In the genomic region with DNA sequence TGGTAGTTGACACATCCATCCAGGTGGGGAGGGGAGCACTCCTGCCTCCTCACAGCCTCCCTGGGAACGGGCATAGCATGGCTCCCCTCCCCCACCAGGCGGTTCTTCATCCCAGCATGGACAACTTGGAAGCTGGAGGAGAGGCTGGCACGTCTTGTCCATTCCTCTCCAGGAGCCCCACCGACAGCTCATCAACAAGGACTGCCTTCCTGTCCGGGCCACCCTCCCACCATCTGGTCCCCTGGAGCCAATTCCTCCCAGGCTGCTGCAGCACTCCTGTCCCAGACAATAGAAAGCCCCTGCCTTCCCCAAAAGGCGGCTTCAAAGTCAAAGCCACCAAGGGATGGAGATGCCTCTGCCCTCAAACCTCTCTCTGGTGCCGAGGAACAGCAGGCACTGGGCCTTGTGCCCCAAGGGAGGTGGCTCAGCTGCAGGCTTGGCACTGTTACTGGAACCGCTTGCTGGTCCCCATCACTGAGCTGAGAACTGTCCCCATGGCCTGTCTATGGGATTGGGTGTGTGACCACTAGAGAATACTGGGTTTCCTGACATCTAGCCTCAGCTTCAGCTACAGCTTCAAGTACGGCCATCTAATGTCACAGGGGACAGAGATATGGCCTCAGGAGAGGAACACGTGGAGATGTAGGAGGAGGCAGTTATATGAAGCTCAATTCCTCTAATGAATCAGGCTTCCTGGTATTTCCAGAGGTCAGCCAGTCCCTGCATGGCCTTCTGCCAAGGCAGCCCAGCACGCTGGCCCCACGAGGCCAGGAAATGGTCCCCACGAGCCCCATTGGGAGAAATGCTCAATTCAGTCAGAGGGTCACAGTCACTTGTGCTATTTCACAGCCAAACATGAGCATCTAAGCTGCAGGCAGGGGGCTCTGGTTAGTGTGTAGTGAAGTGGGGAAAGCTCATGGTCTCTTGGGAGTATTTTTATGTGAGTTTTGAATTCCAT, we compare ENCODE assay signal across 9 mouse cellular contexts. TPM values are rescaled to one million over a fixed set of nuclear protein-coding genes. Genes with fewer than 3 reads are reported as not detected.
DNase-seq lines count a peak whose midpoint lies in the region; ATAC-seq and TF ChIP-seq lines count a peak whose summit lies in the region.
"Had no signal": no experiment of that assay in that cellular context is flagged by ENCODE, and none has a peak within 500 bp of the region (broad histone marks: within the 10 kb centered on the region; RNA-seq: fewer than 3 reads in every experiment).

No protein-coding gene starts in this region.

- peak; percentile 24; the same call in 1 of the 2 replicates for ATAC-seq in kidney, embryonic 16.5 days (ENCODE audit: low FRiP score, low TSS enrichment)

- H3K4me1 ChIP-seq in cortical plate, adult 2 months (ENCODE audit: control insufficient read depth, insufficient read depth, low read length) = peaks cover 30% of the 10 kb centered on the region
- H3K4me1 ChIP-seq in kidney, embryonic 16.5 days (ENCODE audit: insufficient read depth, low read length) = peaks cover 28% of the 10 kb centered on the region

- WGBS in kidney, embryonic 16.5 days = 64% methylated on average over 13 of the region's 13 CpGs

- no peak overlapping the region for H3K4me3 ChIP-seq in cortical plate, adult 2 months (ENCODE audit: insufficient read depth, low read length)
- no peak overlapping the region for H3K4me3 ChIP-seq in kidney, embryonic 16.5 days (ENCODE audit: low read length)

- peak overlapping the region; percentile 13; the same call in 1 of the 2 replicates for H3K9ac ChIP-seq in kidney, embryonic 16.5 days (replicated peaks; ENCODE audit: low read length)
- H3K9ac ChIP-seq: liver, embryonic 14.5 days had no signal

- peak; percentile 47 for DNase-seq in gastrocnemius, postnatal 10 days
- no peak for DNase-seq in gastrocnemius, adult 18-20 months (ENCODE audit: low spot score)
- DNase-seq in Muller cell, postnatal 12 days (ENCODE audit: inconsistent ontology term) = peak; percentile 73
- no peak for DNase-seq in frontal cortex, postnatal 10 days (ENCODE audit: low spot score in 2 of 2)
- no peak for DNase-seq in ovary, adult 18-20 months (ENCODE audit: low spot score)
- no peak for DNase-seq in right cerebral cortex, adult 18-20 months

- H3K27ac ChIP-seq in cortical plate, adult 2 months (ENCODE audit: insufficient read depth, low read length) = peak overlapping the region; percentile 37
- H3K27ac ChIP-seq in kidney, embryonic 16.5 days (ENCODE audit: low read length) = peak overlapping the region; percentile 86
- H3K27ac ChIP-seq: liver, embryonic 14.5 days had no signal

- TF ChIP-seq POLR2A in cortical plate, adult 2 months (IDR thresholded peaks at IDR 0.05; ENCODE audit: extremely low read depth, insufficient read depth, low read length) = no peak

- no peak overlapping the region for H3K4me2 ChIP-seq in kidney, embryonic 16.5 days (replicated peaks; ENCODE audit: low read depth, low read length)

- TF ChIP-seq CTCF in cortical plate, adult 2 months (IDR thresholded peaks at IDR 0.05; ENCODE audit: extremely low read depth, insufficient read depth, low read length) = no peak

- H3K27me3 ChIP-seq in kidney, embryonic 16.5 days (ENCODE audit: insufficient read depth, low read length) = no peaks in the 10 kb centered on the region

- H3K9me3 ChIP-seq in kidney, embryonic 16.5 days (ENCODE audit: low read length) = no peaks in the 10 kb centered on the region

- H3K36me3 ChIP-seq in kidney, embryonic 16.5 days (ENCODE audit: insufficient read depth, low read length) = peaks cover 5% of the 10 kb centered on the region; the same call in 1 of the 2 replicates

RNA-seq across cellular contexts. Expression of gene Capn7, which starts 48.2 kb away (rescaled TPM):
- total RNA-seq in gastrocnemius, postnatal 10 days (2021) = 10 to 100 TPM; 28.0 to 31.1 TPM
- 10 to 100 TPM; 27.2 to 30.2 TPM for total RNA-seq in gastrocnemius, adult 18-20 months (2021)
- polyA plus RNA-seq in cortical plate, adult 2 months (2012; rRNA removed) = 31.2 and 32.4 TPM in 2 replicates
- 45.0 and 48.8 TPM in 2 replicates for polyA plus RNA-seq in kidney, embryonic 16.5 days (2015; fragmentation: Nextera tagmentation; extraction: Ambion mirVana)

RNA-seq across cellular contexts. Expression of gene Sh3bp5, which starts 51.2 kb away (rescaled TPM):
- total RNA-seq in gastrocnemius, postnatal 10 days (2021) = 10 to 100 TPM; 76.2 to 81.0 TPM
- total RNA-seq in gastrocnemius, adult 18-20 months (2021) = 10 to 100 TPM; 53.6 to 65.7 TPM
- polyA plus RNA-seq in cortical plate, adult 2 months (2012; rRNA removed) = 43.8 and 55.2 TPM in 2 replicates
- 34.1 and 39.0 TPM in 2 replicates for polyA plus RNA-seq in kidney, embryonic 16.5 days (2015; fragmentation: Nextera tagmentation; extraction: Ambion mirVana)

Comparison
In these comparisons a context has a peak if more than half of its experiments do, and no peak if none do; other contexts are left out.
1. DNase-seq: peak in gastrocnemius, postnatal 10 days (single experiment) and Muller cell, postnatal 12 days (single experiment); none in gastrocnemius, adult 18-20 months (single experiment), frontal cortex, postnatal 10 days (0 of 2), ovary, adult 18-20 months (single experiment) and right cerebral cortex, adult 18-20 months (single experiment).